Mouse (Mus musculus): ENCODE data around the gene Col6a3. TPM values are rescaled to one million over a fixed set of nuclear protein-coding genes. Genes with fewer than 3 reads are reported as not detected.
A peak's percentile ranks its signal among the peaks of the same experiment; 100 is the strongest.

The Col6a3 gene
- polyA plus RNA-seq, 1 experiment from 2014 or later, result 56.9 TPM

DNA sequence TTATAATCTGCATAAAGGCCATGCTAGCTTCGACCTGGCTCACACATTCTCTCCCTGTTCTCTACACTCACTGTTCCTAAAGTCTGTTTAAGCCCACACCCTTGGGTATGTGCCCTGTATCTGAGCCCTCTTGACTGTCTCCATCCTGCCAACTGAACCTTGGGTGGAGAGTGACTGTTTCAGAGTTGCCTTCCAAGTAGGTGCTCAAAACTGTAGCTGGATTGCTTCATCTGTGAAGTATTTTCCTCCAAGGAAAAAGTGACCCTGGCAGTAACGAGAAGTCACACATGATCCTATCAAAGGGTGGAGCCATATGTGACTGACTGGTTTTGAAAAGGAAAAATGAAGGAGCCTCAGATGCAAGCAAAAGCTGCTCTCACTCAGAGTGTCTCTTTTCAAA, 127.5 kb downstream of the Col6a3 start:
- TF ChIP-seq EP300 (optimal IDR thresholded peaks at IDR 0.05) (no peak), CTCF (IDR thresholded peaks at IDR 0.05; ENCODE audit: low read depth) (no peak)
- no peaks in the 10 kb centered on the region for H3K9me3 ChIP-seq (ENCODE audit: control insufficient read depth, low read length)
- no peak overlapping the region for H3K4me2 ChIP-seq (replicated peaks; ENCODE audit: low read depth)
- ATAC-seq (ENCODE audit: low FRiP score, low TSS enrichment), result no peak
- no peaks in the 10 kb centered on the region for H3K27me3 ChIP-seq (ENCODE audit: control insufficient read depth, insufficient read depth, low read length)
- WGBS, result 44% methylated on average over 2 of the region's 2 CpGs
- DNase-seq (ENCODE audit: low spot score), result no peak
- H3K36me3 ChIP-seq (ENCODE audit: control insufficient read depth, insufficient read depth, low read length), result no peaks in the 10 kb centered on the region
- 0 out of 2 replicates have a peak overlapping the region, but pooled peaks have one; percentile 35 for H3K27ac ChIP-seq (replicated peaks)
- H3K4me3 ChIP-seq (ENCODE audit: low read depth, low read length), result no peak overlapping the region
- no peaks in the 10 kb centered on the region for H3K4me1 ChIP-seq (replicated peaks; ENCODE audit: control insufficient read depth, insufficient read depth)
- H3K9ac ChIP-seq (ENCODE audit: low read length), result no peak overlapping the region

Other genes starting within 250 kb of the Col6a3 start
- gene Cops8, start 241.0 kb downstream of the Col6a3 start, polyA plus RNA-seq (2015; fragmentation: Nextera tagmentation; extraction: Ambion mirVana), result 65.7 and 71.0 TPM in 2 replicates
- gene Mlph, start 71.1 kb upstream of the Col6a3 start, polyA plus RNA-seq (2015; fragmentation: Nextera tagmentation; extraction: Ambion mirVana), result 8.8 and 9.8 TPM in 2 replicates
- gene Prlh, start 109.1 kb upstream of the Col6a3 start, polyA plus RNA-seq (2015; fragmentation: Nextera tagmentation; extraction: Ambion mirVana), result not detected in 2 replicates
- 4.6 and 5.7 TPM in 2 replicates for gene Rab17, start 125.7 kb upstream of the Col6a3 start, polyA plus RNA-seq (2015; fragmentation: Nextera tagmentation; extraction: Ambion mirVana)
- 69.4 and 79.0 TPM in 2 replicates for gene Lrrfip1, start 154.8 kb upstream of the Col6a3 start, polyA plus RNA-seq (2015; fragmentation: Nextera tagmentation; extraction: Ambion mirVana)